Comparison of ENCODE assay signal across 15 mouse cellular contexts in genomic region chr1:43477954-43478353, GRCm38 (mm10).
"Had no signal": no experiment of that assay in that cellular context is flagged by ENCODE, and none has a peak within 500 bp of the region (broad histone marks: within the 10 kb centered on the region; RNA-seq: fewer than 3 reads in every experiment).

No protein-coding gene starts in this region.

- H3K27me3 ChIP-seq: kidney, embryonic 15.5 days; limb, embryonic 15.5 days; liver, embryonic 13.5 days; lung, embryonic 15.5 days; neural tube, embryonic 12.5 days had no signal

- H3K9ac ChIP-seq: kidney, embryonic 15.5 days; limb, embryonic 15.5 days; liver, embryonic 13.5 days; liver, postnatal 0 days; lung, embryonic 15.5 days; neural tube, embryonic 12.5 days had no signal

- H3K36me3 ChIP-seq: kidney, embryonic 15.5 days; limb, embryonic 15.5 days; liver, embryonic 13.5 days; lung, embryonic 15.5 days; neural tube, embryonic 12.5 days had no signal

- H3K4me3 ChIP-seq: kidney, embryonic 15.5 days; limb, embryonic 15.5 days; liver, embryonic 13.5 days; lung, embryonic 15.5 days; myocyte; neural tube, embryonic 12.5 days had no signal

- DNase-seq: kidney, postnatal 14 days; layer of hippocampus, adult 9-11 months; layer of hippocampus, postnatal 36 days; liver, embryonic 13.5 days; liver, postnatal 0 days; lung, postnatal 14 days; midbrain, embryonic 14.5 days; thymus, postnatal 4 days had no signal

- H3K27ac ChIP-seq: kidney, embryonic 15.5 days; limb, embryonic 15.5 days; liver, embryonic 13.5 days; lung, embryonic 15.5 days; macrophage; neural tube, embryonic 12.5 days; stomach, postnatal 0 days had no signal

- H3K9me3 ChIP-seq: kidney, embryonic 15.5 days; limb, embryonic 15.5 days; liver, embryonic 13.5 days; lung, embryonic 15.5 days; neural tube, embryonic 12.5 days had no signal
